Mouse (Mus musculus): ENCODE results near the gene 4930415O20Rik. TPM values are rescaled to one million over a fixed set of nuclear protein-coding genes. Genes with fewer than 3 reads are reported as not detected.

4930415O20Rik gene
- polyA plus RNA-seq (2014; fragmentation: Illumina TruSeq; extraction: RNeasy Lipid Tissue Mini Kit (QIAGEN cat#74804); ENCODE audit: low read depth, low replicate concordance), result not detected

DNA sequence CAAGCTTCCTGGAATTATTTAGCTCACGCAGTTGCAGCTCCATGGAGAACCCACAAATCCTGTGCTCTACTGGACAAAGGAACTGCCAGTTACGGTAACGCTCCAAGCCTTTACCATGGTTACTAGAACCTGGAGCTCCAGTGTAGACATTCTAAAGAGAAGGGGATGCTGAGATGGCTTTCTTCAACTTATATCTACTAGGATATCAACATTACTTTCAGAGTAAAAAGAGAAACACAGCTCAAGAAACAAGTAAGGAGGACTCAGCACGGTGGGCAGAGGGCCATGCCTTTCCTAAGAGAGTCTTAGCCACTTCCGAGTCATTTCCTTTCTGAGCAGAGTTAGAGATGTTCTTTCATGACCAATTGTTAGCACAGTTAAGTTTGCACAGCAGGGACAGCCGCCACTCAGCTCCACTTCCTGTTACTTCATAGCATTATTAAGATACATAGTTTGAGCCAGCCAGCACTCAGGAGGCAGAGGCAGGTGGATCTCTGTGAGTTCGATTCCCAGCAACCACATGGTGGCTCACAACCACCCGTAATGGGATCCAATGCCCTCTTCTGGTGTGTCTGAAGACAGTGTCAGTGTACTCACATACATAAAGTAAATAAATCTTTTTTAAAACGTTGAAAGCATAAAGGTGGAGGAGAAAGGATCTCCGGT is at the start of gene 4930415O20Rik, which contains the start of gene Ccnt1:
TSS of gene 4930415O20Rik (plus strand) at position 132 of the 666 bp plus-strand sequence.
TSS of gene Ccnt1 (minus strand) at position 51 of the 666 bp plus-strand sequence.

DNA sequence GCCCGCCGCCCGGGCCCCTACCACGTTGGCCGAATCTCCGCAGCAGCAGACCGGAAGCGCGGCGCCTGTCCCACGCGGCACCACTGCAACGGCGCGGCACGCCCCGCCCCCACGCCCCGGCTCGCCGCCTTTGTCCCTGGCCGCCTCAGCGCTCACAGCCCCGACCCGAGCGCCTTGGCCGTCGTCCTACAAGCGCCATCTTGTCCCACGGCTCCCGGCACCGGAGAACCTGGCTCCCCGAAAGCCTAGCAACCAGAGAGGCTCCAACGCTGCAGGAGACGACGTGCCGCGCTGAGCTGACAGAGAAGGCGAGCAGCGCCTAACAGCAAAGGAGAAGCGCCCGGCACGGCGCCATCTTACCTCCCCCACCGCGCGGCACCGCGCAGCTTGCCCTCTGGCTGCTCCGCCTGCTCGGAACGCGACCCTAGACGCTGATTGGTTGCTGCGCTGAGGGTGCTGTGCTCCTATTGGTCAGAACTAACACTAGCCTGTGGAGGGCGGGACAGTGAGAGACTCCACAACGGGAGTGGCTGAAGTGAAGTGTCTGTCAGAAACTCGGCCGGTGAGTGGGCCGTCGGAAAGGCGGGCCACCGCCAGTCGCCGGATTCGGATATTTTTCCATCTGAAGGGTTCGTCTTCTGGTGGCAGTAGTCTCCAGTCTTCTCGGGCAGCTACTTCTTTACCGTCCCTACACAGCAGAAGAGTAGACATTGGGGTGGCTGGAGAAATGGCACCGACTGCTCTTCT is 36.8 kb upstream of the 4930415O20Rik start, which contains the start of gene Kansl2:
TSS of gene Kansl2 (minus strand) at position 384 of the 747 bp plus-strand sequence.

GRCm38 (mm10) chr15:98609331-98610130 is 38.7 kb downstream of the 4930415O20Rik start, which contains the start of gene Adcy6:
Adcy6 (minus strand) TSS chr15:98610076.

GRCm38 (mm10) chr15:98630540-98630939 is 59.7 kb downstream of the 4930415O20Rik start, which contains the start of gene Cacnb3:
Cacnb3 (plus strand) TSS chr15:98630840.

Other genes starting within 250 kb of the 4930415O20Rik start
- gene Olfr284, start 230.0 kb upstream of the 4930415O20Rik start, polyA plus RNA-seq (2014; fragmentation: Illumina TruSeq; extraction: RNeasy Lipid Tissue Mini Kit (QIAGEN cat#74804); ENCODE audit: low read depth, low replicate concordance), result not detected
- not detected for gene Olfr283, start 190.1 kb upstream of the 4930415O20Rik start, polyA plus RNA-seq (2014; fragmentation: Illumina TruSeq; extraction: RNeasy Lipid Tissue Mini Kit (QIAGEN cat#74804); ENCODE audit: low read depth, low replicate concordance)
- not detected for gene Olfr282, start 139.8 kb upstream of the 4930415O20Rik start, polyA plus RNA-seq (2014; fragmentation: Illumina TruSeq; extraction: RNeasy Lipid Tissue Mini Kit (QIAGEN cat#74804); ENCODE audit: low read depth, low replicate concordance)
- not detected for gene Olfr281, start 118.4 kb upstream of the 4930415O20Rik start, polyA plus RNA-seq (2014; fragmentation: Illumina TruSeq; extraction: RNeasy Lipid Tissue Mini Kit (QIAGEN cat#74804); ENCODE audit: low read depth, low replicate concordance)
- not detected for gene OR5BS1P, start 101.1 kb upstream of the 4930415O20Rik start, polyA plus RNA-seq (2014; fragmentation: Illumina TruSeq; extraction: RNeasy Lipid Tissue Mini Kit (QIAGEN cat#74804); ENCODE audit: low read depth, low replicate concordance)
- gene Lalba, start 88.3 kb upstream of the 4930415O20Rik start, polyA plus RNA-seq (2014; fragmentation: Illumina TruSeq; extraction: RNeasy Lipid Tissue Mini Kit (QIAGEN cat#74804); ENCODE audit: low read depth, low replicate concordance), result not detected
- gene Olfr279, start 78.6 kb upstream of the 4930415O20Rik start, polyA plus RNA-seq (2014; fragmentation: Illumina TruSeq; extraction: RNeasy Lipid Tissue Mini Kit (QIAGEN cat#74804); ENCODE audit: low read depth, low replicate concordance), result not detected
- gene Kansl2, start 36.7 kb upstream of the 4930415O20Rik start, polyA plus RNA-seq (2014; fragmentation: Illumina TruSeq; extraction: RNeasy Lipid Tissue Mini Kit (QIAGEN cat#74804); ENCODE audit: low read depth, low replicate concordance), result 76.7 TPM
- 88.9 TPM for gene Ccnt1, start 81 bp upstream of the 4930415O20Rik start, polyA plus RNA-seq (2014; fragmentation: Illumina TruSeq; extraction: RNeasy Lipid Tissue Mini Kit (QIAGEN cat#74804); ENCODE audit: low read depth, low replicate concordance)
- gene Adcy6, start 39.1 kb downstream of the 4930415O20Rik start, polyA plus RNA-seq (2014; fragmentation: Illumina TruSeq; extraction: RNeasy Lipid Tissue Mini Kit (QIAGEN cat#74804); ENCODE audit: low read depth, low replicate concordance), result 3.9 TPM
- 0.47 TPM for gene Cacnb3, start 59.8 kb downstream of the 4930415O20Rik start, polyA plus RNA-seq (2014; fragmentation: Illumina TruSeq; extraction: RNeasy Lipid Tissue Mini Kit (QIAGEN cat#74804); ENCODE audit: low read depth, low replicate concordance)
- gene Ddx23, start 91.9 kb downstream of the 4930415O20Rik start, polyA plus RNA-seq (2014; fragmentation: Illumina TruSeq; extraction: RNeasy Lipid Tissue Mini Kit (QIAGEN cat#74804); ENCODE audit: low read depth, low replicate concordance), result 4.0 TPM
- gene Rnd1, start 106.5 kb downstream of the 4930415O20Rik start, polyA plus RNA-seq (2014; fragmentation: Illumina TruSeq; extraction: RNeasy Lipid Tissue Mini Kit (QIAGEN cat#74804); ENCODE audit: low read depth, low replicate concordance), result not detected
- not detected for gene Ccdc65, start 137.2 kb downstream of the 4930415O20Rik start, polyA plus RNA-seq (2014; fragmentation: Illumina TruSeq; extraction: RNeasy Lipid Tissue Mini Kit (QIAGEN cat#74804); ENCODE audit: low read depth, low replicate concordance)
- gene Fkbp11, start 157.2 kb downstream of the 4930415O20Rik start, polyA plus RNA-seq (2014; fragmentation: Illumina TruSeq; extraction: RNeasy Lipid Tissue Mini Kit (QIAGEN cat#74804); ENCODE audit: low read depth, low replicate concordance), result not detected
- 59.2 TPM for gene Arf3, start 192.2 kb downstream of the 4930415O20Rik start, polyA plus RNA-seq (2014; fragmentation: Illumina TruSeq; extraction: RNeasy Lipid Tissue Mini Kit (QIAGEN cat#74804); ENCODE audit: low read depth, low replicate concordance)
- 0.23 TPM for gene Wnt10b, start 207.1 kb downstream of the 4930415O20Rik start, polyA plus RNA-seq (2014; fragmentation: Illumina TruSeq; extraction: RNeasy Lipid Tissue Mini Kit (QIAGEN cat#74804); ENCODE audit: low read depth, low replicate concordance)
- gene Wnt1, start 218.9 kb downstream of the 4930415O20Rik start, polyA plus RNA-seq (2014; fragmentation: Illumina TruSeq; extraction: RNeasy Lipid Tissue Mini Kit (QIAGEN cat#74804); ENCODE audit: low read depth, low replicate concordance), result not detected
- gene Ddn, start 238.5 kb downstream of the 4930415O20Rik start, polyA plus RNA-seq (2014; fragmentation: Illumina TruSeq; extraction: RNeasy Lipid Tissue Mini Kit (QIAGEN cat#74804); ENCODE audit: low read depth, low replicate concordance), result not detected